Mouse (Mus musculus) megakaryocyte, embryonic 14.5 days (primary cell): ENCODE results near the gene Slc22a22.

ENCODE experiments used
- FLI1 ChIP-seq: IDR thresholded peaks from 2 replicates; pipeline ENCODE4 v1.6.1; 2012; ENCODE audit warnings: low read length, inconsistent platforms, mixed read lengths
- GATA1 ChIP-seq: IDR thresholded peaks from 3 replicates; pipeline ENCODE4 v1.6.1; 2012; ENCODE audit warnings: mixed read lengths, low read length, inconsistent platforms, borderline replicate concordance

- TF ChIP-seq GATA1, result no peak
- no peak for TF ChIP-seq FLI1
Measured at GRCm38 (mm10) chr15:57394053-57394452, 83.4 kb downstream of the Slc22a22 start.
